Mouse (Mus musculus) kidney, adult 2 months (tissue): Measurements from ENCODE around the gene Ppip5k1.

Experiments
- CTCF ChIP-seq: fragments of 200-500 bp; conservative IDR thresholded peaks from 2 replicates; pipeline ENCODE4 v1.5.1; 2011; ENCODE audit warnings: low read depth, mild to moderate bottlenecking, control low read depth, low read length, moderate library complexity, mixed read lengths; ENCODE audit not compliant: insufficient read depth, insufficient read length
- POLR2A ChIP-seq: fragments of 200-500 bp; IDR thresholded peaks from one replicate; pipeline ENCODE4 v1.6.1; 2011; ENCODE audit warnings: low read depth, low read length, control low read depth

- TF ChIP-seq CTCF: no peak
- no peak for TF ChIP-seq POLR2A
These were observed 19.6 kb upstream of the Ppip5k1 start for GRCm38 (mm10) chr2:121374766-121375165.
